Mouse (Mus musculus) liver, adult 2 months (tissue): ENCODE measurements around the gene Vps72. TPM values are rescaled to one million over a fixed set of nuclear protein-coding genes. Genes with fewer than 3 reads are reported as not detected.

ENCODE experiments used
- DNase-seq: peaks from one replicate; pipeline ENCODE4 v3.0.0-alpha.2; 2011; ENCODE audit warnings: low read depth, low spot score; ENCODE audit errors: extremely low read depth
- H3K27ac ChIP-seq: fragments of 200-500 bp; replicated peaks from 2 replicates; pipeline ENCODE4 v1.5.1; 2012; ENCODE audit warnings: low read depth, mild to moderate bottlenecking, control low read depth, inconsistent platforms, low read length; ENCODE audit not compliant: insufficient read depth
- H3K27me3 ChIP-seq: fragments of 200-500 bp; 2 replicates; pipeline ENCODE4 v1.6.1; 2012; ENCODE audit warnings: mild to moderate bottlenecking, moderate library complexity, low read length, inconsistent platforms; ENCODE audit not compliant: control insufficient read depth, insufficient read depth
- H3K36me3 ChIP-seq: fragments of 200-500 bp; 2 replicates; pipeline ENCODE4 v1.6.1; 2012; ENCODE audit warnings: low read length, inconsistent platforms; ENCODE audit not compliant: control insufficient read depth, insufficient read depth
- H3K4me1 ChIP-seq: fragments of 200-500 bp; 2 replicates; pipeline ENCODE4 v1.6.1; 2011; ENCODE audit warnings: low read length; ENCODE audit not compliant: control insufficient read depth, insufficient read depth
- H3K4me3 ChIP-seq: fragments of 200-500 bp; 2 replicates; pipeline ENCODE4 v1.5.1; 2011; ENCODE audit warnings: low read depth, mild to moderate bottlenecking, control low read depth, low read length, moderate library complexity; ENCODE audit not compliant: insufficient read depth
- H3K79me2 ChIP-seq: fragments of 200-500 bp; 2 replicates; pipeline ENCODE4 v1.6.1; 2012; ENCODE audit warnings: inconsistent platforms, mild to moderate bottlenecking, low read length, moderate library complexity; ENCODE audit not compliant: control insufficient read depth, insufficient read depth
- H3K9ac ChIP-seq: fragments of 200-500 bp; 2 replicates; pipeline ENCODE4 v1.6.1; 2012; ENCODE audit warnings: low read depth, mild to moderate bottlenecking, control low read depth, inconsistent platforms, low read length
- CTCF ChIP-seq: fragments of 200-500 bp; IDR thresholded peaks from 2 replicates; pipeline ENCODE4 v1.5.1; 2011; ENCODE audit warnings: low read depth, low read length, control low read depth
- POLR2A ChIP-seq: fragments of 200-500 bp; IDR thresholded peaks from 2 replicates; pipeline ENCODE4 v1.6.1; 2011; ENCODE audit warnings: low read length, control low read depth; ENCODE audit not compliant: insufficient read depth; ENCODE audit errors: extremely low read depth
- WGBS: fragments of 180-500 bp; shearing (Covaris S2); methylation state at CpG from one replicate; pipeline ENCODE4 v1.1.7; 2018; 5-methylcytosine and 5-hydroxymethylcytosine counted together
- polyA plus RNA-seq: library from polyadenylated mRNA; depleted of rRNA; stranded (reverse); fragments of >200 nt; gene quantifications from 2 replicates; pipeline ENCODE4 v1.2.3, GENCODE M21; 2012
- total RNA-seq: library from RNA; depleted of rRNA; stranded (reverse); fragments of >200 nt; gene quantifications from 2 replicates; pipeline ENCODE4 v1.2.3, GENCODE M21; 2014

Gene Vps72
- total and polyA plus RNA-seq, 2 experiments = 9.9 to 27.4 TPM

- Histone ChIP-seq H3K79me2 (peaks cover 16% of the 10 kb centered on the region; the same call in 1 of the 2 replicates), H3K27me3 (no peaks in the 10 kb centered on the region), H3K36me3 (peaks cover 2% of the 10 kb centered on the region; the same call in 1 of the 2 replicates), H3K27ac (no peak overlapping the region), H3K9ac (no peak overlapping the region), H3K4me3 (no peak overlapping the region), H3K4me1 (peaks cover 6% of the 10 kb centered on the region; the same call in 1 of the 2 replicates)
- peak; percentile 34 for DNase-seq
- WGBS = 64% methylated on average over 2 of the region's 2 CpGs
- TF ChIP-seq CTCF (no peak), POLR2A (no peak)
Observed at GRCm38 (mm10) chr3:95107898-95108297, 2.9 kb upstream of the Vps72 start.

- H3K27me3 ChIP-seq = no peaks in the 10 kb centered on the region
- H3K9ac ChIP-seq = no peak overlapping the region
- no peak overlapping the region for H3K27ac ChIP-seq
- H3K4me3 ChIP-seq = no peak overlapping the region
- TF ChIP-seq POLR2A (no peak), CTCF (no peak)
- WGBS = 97% methylated on average over 1 of the region's 1 CpGs
- DNase-seq = no peak
- H3K36me3 ChIP-seq = peaks cover 7% of the 10 kb centered on the region; the same call in 1 of the 2 replicates
- H3K79me2 ChIP-seq = no peaks in the 10 kb centered on the region; the same call in 1 of the 2 replicates
- H3K4me1 ChIP-seq = no peaks in the 10 kb centered on the region
Observed at GRCm38 (mm10) chr3:95112760-95113159, 1.9 kb downstream of the Vps72 start.

- H3K79me2 ChIP-seq = no peaks in the 10 kb centered on the region; the same call in 1 of the 2 replicates
- H3K9ac ChIP-seq = no peak overlapping the region
- WGBS = 88% methylated on average over 2 of the region's 2 CpGs
- peaks cover 36% of the 10 kb centered on the region for H3K36me3 ChIP-seq
- H3K27me3 ChIP-seq = no peaks in the 10 kb centered on the region
- DNase-seq = no peak
- H3K27ac ChIP-seq = no peak overlapping the region
- TF ChIP-seq POLR2A = no peak
- TF ChIP-seq CTCF = no peak
- no peak overlapping the region for H3K4me3 ChIP-seq
- H3K4me1 ChIP-seq = no peaks in the 10 kb centered on the region
Observed at GRCm38 (mm10) chr3:95117751-95118150, 6.9 kb downstream of the Vps72 start.

- peaks cover 2% of the 10 kb centered on the region; the same call in 1 of the 2 replicates for H3K4me1 ChIP-seq
- 77% methylated on average over 6 of the region's 6 CpGs for WGBS
- H3K36me3 ChIP-seq = peaks cover 31% of the 10 kb centered on the region
- no peak overlapping the region for H3K9ac ChIP-seq
- no peak overlapping the region for H3K4me3 ChIP-seq
- peak overlapping the region; percentile 64 for H3K27ac ChIP-seq
- H3K27me3 ChIP-seq = no peaks in the 10 kb centered on the region
- no peak for TF ChIP-seq POLR2A
- TF ChIP-seq CTCF = no peak
- H3K79me2 ChIP-seq = no peaks in the 10 kb centered on the region
- DNase-seq = no peak
Observed at GRCm38 (mm10) chr3:95121580-95121979, 10.8 kb downstream of the Vps72 start.

GRCm38 (mm10) chr3:95124246-95124645 is 13.4 kb downstream of the Vps72 start, which contains the start of gene Tmod4:
Tmod4 (plus strand) TSS chr3:95124476.
- Histone ChIP-seq H3K4me3 (no peak within 1 kb of the TSS), H3K79me2 (no peaks in the 10 kb centered on the region), H3K9ac (no peak within 1 kb of the TSS), H3K4me1 (peaks cover 2% of the 10 kb centered on the region; the same call in 1 of the 2 replicates), H3K36me3 (peaks cover 20% of the 10 kb centered on the region), H3K27me3 (no peaks in the 10 kb centered on the region), H3K27ac (no peak within 1 kb of the TSS)
- DNase-seq = no peak
- 76% methylated on average over 6 of the region's 6 CpGs for WGBS
- TF ChIP-seq CTCF (peak; percentile 48; the same call in 1 of the 2 replicates), POLR2A (no peak)

- H3K79me2 ChIP-seq = no peaks in the 10 kb centered on the region
- DNase-seq = no peak
- H3K4me3 ChIP-seq = no peak overlapping the region
- no peak overlapping the region for H3K9ac ChIP-seq
- no peaks in the 10 kb centered on the region for H3K27me3 ChIP-seq
- H3K4me1 ChIP-seq = peaks cover 2% of the 10 kb centered on the region; the same call in 1 of the 2 replicates
- peaks cover 13% of the 10 kb centered on the region; the same call in 1 of the 2 replicates for H3K36me3 ChIP-seq
- no peak overlapping the region for H3K27ac ChIP-seq
- WGBS = 1% methylated on average over 5 of the region's 5 CpGs
- no peak for TF ChIP-seq CTCF
- no peak for TF ChIP-seq POLR2A
Observed at GRCm38 (mm10) chr3:95124972-95125371, 14.2 kb downstream of the Vps72 start.
